Mouse (Mus musculus): Measurements from ENCODE around the gene Cript.
A peak's percentile ranks its signal among the peaks of the same experiment; 100 is the strongest.
"Not testable (repeated sequence)": the region's sequence is repeated elsewhere in the genome, so short reads cannot be mapped to it uniquely, and the experiment has no call there.

Gene Cript

GRCm38 (mm10) chr17:87049696-87050095 lies 24.3 kb downstream of the Cript start:
- DNase-seq (ENCODE audit: low read depth, low spot score): no peak

GRCm38 (mm10) chr17:87050469-87051175 lies 25.3 kb downstream of the Cript start:
- DNase-seq (ENCODE audit: low read depth, low spot score): no peak

GRCm38 (mm10) chr17:87051652-87052051 lies 26.3 kb downstream of the Cript start:
- no peak for DNase-seq (ENCODE audit: low read depth, low spot score)

DNA sequence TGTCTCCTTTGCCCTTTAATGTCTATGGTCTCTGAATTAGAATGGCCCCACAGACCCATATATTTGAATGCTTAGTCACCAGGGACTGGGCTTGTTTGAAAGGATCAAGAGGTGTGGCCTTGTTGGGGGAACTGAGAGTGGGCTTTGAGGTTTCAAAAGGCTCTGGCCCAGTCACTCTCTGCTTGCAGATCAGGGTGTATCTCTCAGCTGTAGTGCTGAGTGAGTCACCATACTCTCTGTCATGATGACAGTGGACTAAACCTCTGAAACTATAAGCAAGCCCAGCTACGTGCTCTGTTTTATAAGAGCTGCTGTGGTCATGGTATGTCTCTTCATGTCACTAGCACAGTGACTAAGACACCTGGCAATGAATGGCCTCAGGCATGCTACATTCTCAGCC lies 27.1 kb downstream of the Cript start:
- no peak for DNase-seq (ENCODE audit: low read depth, low spot score)

DNA sequence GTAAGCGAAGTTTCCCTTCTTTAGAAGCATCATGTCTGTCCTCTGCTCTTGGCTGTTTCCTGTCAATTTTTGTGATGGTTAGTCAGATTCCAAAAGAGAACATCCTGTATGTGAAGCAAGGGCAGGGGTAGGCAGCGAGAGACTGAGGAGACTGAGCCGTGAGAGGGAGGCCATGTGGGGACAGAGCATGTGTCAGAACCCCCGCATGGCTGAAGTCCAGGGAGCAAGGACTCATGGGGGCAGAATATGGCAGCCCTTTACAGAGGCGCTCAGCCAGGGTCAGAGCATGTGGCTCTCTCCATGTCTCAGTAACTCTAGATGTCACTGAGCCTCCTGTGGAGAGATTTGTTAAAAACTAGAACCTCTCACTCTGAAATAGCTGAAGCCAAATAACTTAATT lies 28.6 kb downstream of the Cript start:
- no peak for DNase-seq (ENCODE audit: low read depth, low spot score)

DNA sequence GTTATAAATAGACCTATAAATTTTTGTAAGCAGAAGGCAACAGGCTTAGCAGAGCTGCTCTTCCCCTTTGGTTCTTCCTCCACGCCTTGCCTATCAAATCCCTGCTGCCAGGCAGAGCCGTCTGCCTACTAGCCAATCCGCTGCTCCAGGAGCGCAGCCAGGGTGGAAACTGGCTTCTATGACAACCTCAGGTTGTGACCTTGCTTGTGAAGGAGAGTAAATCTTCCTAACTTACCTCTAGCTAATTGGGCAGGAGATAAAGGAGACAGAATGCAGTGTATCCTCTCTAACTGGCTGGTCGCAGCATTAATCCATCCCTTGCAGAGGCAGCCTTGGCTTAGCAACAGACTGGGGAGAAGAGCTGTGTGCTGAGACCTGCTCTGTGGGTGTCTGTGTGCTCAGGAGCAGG lies 29.7 kb downstream of the Cript start:
- DNase-seq (ENCODE audit: low read depth, low spot score): no peak

GRCm38 (mm10) chr17:87055663-87056062 lies 30.3 kb downstream of the Cript start:
- no peak for DNase-seq (ENCODE audit: low read depth, low spot score)

GRCm38 (mm10) chr17:87056761-87057160 lies 31.4 kb downstream of the Cript start:
- DNase-seq (ENCODE audit: low read depth, low spot score): no peak

DNA sequence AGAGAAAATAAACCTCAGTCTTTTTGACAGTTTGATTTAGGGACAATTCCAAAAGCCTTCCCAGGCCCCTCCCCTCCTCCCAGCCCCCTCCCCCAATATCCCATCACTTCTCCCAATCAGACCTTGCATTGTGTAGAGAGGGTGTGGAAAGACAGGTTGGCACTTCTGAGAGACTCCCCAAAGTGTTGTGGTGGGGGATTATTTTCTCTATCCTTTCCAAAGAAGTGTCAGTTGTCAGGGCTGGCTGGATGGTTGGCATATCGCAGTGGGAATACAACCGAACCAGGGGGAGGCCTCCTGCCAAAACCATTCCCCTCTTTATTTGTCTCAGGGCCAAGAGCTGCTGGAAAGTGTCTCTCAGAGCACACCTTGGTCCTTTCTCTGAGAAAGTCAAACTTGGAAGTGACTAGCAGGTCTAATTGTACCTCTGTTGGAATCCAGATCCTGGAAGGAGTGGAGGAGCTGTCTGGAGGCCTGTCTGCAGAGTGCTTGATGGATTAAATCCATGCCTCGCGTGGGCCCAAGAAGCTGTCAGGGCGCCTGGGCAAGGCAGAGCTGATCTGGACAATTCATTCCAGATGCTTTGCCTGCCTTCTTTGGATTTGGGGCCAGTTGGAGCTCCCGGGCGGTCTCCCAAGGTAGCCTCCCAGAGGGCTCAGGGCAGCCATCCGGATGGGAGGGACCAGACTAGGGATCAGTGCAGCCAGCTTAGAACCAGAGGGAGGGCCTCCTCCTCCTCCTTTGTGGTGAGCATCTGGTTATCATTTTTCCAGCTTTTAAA lies 32.3 kb downstream of the Cript start:
- no peak for DNase-seq (ENCODE audit: low read depth, low spot score)

DNA sequence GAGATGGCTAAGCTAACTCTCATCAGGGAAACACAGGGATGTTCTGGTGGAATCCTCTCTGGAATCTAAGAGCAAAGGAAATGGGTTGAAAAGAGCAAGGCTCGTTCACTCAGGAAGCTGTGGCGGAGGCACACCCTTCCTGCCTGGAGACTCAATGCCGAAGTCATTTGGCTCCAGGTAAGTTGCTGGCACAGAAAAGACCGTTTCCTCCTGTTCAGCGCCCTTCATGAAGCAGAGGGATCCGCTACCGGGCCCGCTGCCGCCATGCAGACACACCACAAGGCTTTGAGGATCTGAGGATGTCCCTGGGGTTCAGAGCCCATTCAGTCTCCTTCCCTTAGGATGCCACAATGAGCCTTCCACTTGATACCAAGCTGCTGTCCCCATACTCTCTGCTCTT lies 37.3 kb downstream of the Cript start:
- peak; percentile 39 for DNase-seq (ENCODE audit: low read depth, low spot score)

DNA sequence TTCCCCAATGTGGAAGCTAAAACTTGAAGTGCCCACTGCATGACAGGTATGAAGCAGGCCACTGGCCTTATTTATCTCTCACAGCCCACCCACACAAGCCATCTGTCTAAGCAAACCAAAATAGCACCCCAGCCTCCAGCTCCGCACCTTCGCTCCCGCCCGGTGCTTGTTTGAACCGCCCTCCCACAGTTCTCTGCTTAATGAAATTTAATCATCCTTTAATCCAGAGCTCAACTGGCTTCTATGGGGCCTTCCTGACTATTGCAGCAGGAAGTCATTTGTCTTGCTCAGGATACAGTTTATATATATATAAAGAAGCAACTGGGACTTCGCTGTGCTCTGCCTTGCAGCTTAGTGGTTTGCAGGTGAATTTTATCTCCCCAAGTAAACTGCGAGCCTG lies 38.1 kb downstream of the Cript start:
- DNase-seq (ENCODE audit: low read depth, low spot score): no peak

- no peak for DNase-seq (ENCODE audit: low read depth, low spot score)
These were observed 38.6 kb downstream of the Cript start for GRCm38 (mm10) chr17:87063969-87064368.

DNA sequence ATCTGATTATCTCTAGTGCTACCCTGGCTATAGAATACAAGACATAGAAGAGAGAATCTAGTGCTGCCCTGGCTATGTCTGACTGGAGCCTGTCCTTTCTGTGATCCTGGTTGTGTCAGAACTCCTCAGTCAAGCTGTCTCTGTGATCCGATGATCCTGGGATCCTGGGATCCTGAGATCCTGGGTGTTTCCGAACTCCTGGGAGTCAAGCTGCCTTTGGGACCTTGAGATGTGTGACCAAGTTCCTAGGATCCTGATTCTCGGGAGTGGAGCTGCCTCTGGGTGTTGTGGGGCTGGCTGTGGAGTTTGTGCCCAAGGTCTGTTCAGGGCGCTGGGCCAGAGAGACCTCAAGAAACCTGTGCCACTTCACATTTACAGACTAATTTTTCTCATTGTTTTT lies 43.6 kb downstream of the Cript start:
- DNase-seq (ENCODE audit: low read depth, low spot score): no peak

- DNase-seq (ENCODE audit: low read depth, low spot score): not testable (repeated sequence)
These were observed 46.8 kb downstream of the Cript start for GRCm38 (mm10) chr17:87072183-87072582.

- no peak for DNase-seq (ENCODE audit: low read depth, low spot score)
These were observed 47.6 kb downstream of the Cript start for GRCm38 (mm10) chr17:87072766-87073440.

- no peak for DNase-seq (ENCODE audit: low read depth, low spot score)
These were observed 48.1 kb downstream of the Cript start for GRCm38 (mm10) chr17:87073470-87073869.

DNA sequence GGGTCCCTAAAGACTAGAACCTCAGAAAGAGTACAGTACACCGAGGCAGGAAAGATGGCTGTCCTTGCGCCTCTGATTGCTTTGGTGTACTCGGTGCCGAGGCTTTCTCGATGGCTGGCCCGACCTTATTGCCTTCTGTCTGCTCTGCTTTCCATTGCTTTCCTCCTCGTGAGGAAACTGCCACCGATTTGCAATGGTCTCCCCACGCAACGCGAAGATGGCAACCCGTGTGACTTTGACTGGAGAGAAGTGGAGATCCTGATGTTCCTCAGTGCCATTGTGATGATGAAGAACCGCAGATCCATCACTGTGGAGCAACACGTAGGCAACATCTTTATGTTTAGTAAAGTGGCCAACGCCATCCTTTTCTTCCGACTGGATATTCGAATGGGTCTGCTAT lies 52.9 kb downstream of the Cript start:
- DNase-seq (ENCODE audit: low read depth, low spot score): not testable (repeated sequence)

GRCm38 (mm10) chr17:87080724-87081123 lies 55.4 kb downstream of the Cript start:
- DNase-seq (ENCODE audit: low read depth, low spot score): no peak

GRCm38 (mm10) chr17:87082547-87082946 lies 57.2 kb downstream of the Cript start:
- DNase-seq (ENCODE audit: low read depth, low spot score): no peak

- DNase-seq (ENCODE audit: low read depth, low spot score): no peak
These were observed 58.3 kb downstream of the Cript start for GRCm38 (mm10) chr17:87083671-87084070.
